Mouse (Mus musculus) C2C12 (cell line): ENCODE data around the gene Cst9.

ENCODE experiments used
- CEBPB ChIP-seq: IDR thresholded peaks from one replicate; pipeline ENCODE4 v1.6.1; 2011; ENCODE audit warnings: low read depth, mild to moderate bottlenecking, control low read depth, moderate library complexity
- CTCF ChIP-seq: IDR thresholded peaks from one replicate; pipeline ENCODE4 v1.5.1; 2011; ENCODE audit not compliant: control insufficient read depth, insufficient read depth, insufficient read length
- MAX ChIP-seq: IDR thresholded peaks from one replicate; pipeline ENCODE4 v1.6.1; 2011; ENCODE audit warnings: mild to moderate bottlenecking, control low read depth
- MYOD1 ChIP-seq: IDR thresholded peaks from one replicate; pipeline ENCODE4 v1.6.1; 2011; ENCODE audit warnings: low read depth; ENCODE audit not compliant: control insufficient read depth, insufficient read length
- MYOG ChIP-seq: IDR thresholded peaks from one replicate; pipeline ENCODE4 v1.6.1; 2011; ENCODE audit not compliant: control insufficient read depth, insufficient read length; ENCODE audit errors: extremely low read depth

GRCm38 (mm10) chr2:148878641-148879130 lies 43.7 kb downstream of the Cst9 start:
- no peak for TF ChIP-seq CTCF
- no peak for TF ChIP-seq MYOD1
- no peak for TF ChIP-seq MYOG
- TF ChIP-seq MAX: no peak
- no peak for TF ChIP-seq CEBPB
